Mouse (Mus musculus) heart, embryonic 16.5 days (tissue): ENCODE data around the gene Gm20517. TPM values are rescaled to one million over a fixed set of nuclear protein-coding genes. Genes with fewer than 3 reads are reported as not detected.
A peak's percentile ranks its signal among the peaks of the same experiment; 100 is the strongest.

Experiments used
- ATAC-seq: fragments of 200-750 bp; cut with Nextera tagmentation; replicated peaks from 2 replicates; pipeline ENCODE4 v1.8.0; 2017; ENCODE audit warnings: moderate number of reproducible peaks; ENCODE audit not compliant: insufficient read depth, low FRiP score; ENCODE audit errors: extremely low read depth
- H3K27ac ChIP-seq: fragments of 300-500 bp; sonication (generic); 2 replicates; pipeline ENCODE4 v1.5.1; 2014; ENCODE audit warnings: mild to moderate bottlenecking, low read length, control low read depth, moderate library complexity
- H3K27me3 ChIP-seq: fragments of 300-500 bp; sonication (generic); 2 replicates; pipeline ENCODE4 v1.6.1; 2014; ENCODE audit warnings: low read length, mixed read lengths; ENCODE audit not compliant: control insufficient read depth, insufficient read depth
- H3K36me3 ChIP-seq: fragments of 300-500 bp; sonication (generic); 2 replicates; pipeline ENCODE4 v1.6.1; 2014; ENCODE audit not compliant: control insufficient read depth, insufficient read depth
- H3K4me1 ChIP-seq: fragments of 300-500 bp; sonication (generic); 2 replicates; pipeline ENCODE4 v1.6.1; 2014; ENCODE audit warnings: low read length, mixed read lengths; ENCODE audit not compliant: control insufficient read depth, insufficient read depth
- H3K4me2 ChIP-seq: fragments of 300-500 bp; sonication (generic); 2 replicates; pipeline ENCODE4 v1.6.1; 2014; ENCODE audit warnings: low read depth, mild to moderate bottlenecking, control low read depth, low read length
- H3K4me3 ChIP-seq: fragments of 300-500 bp; sonication (generic); 2 replicates; pipeline ENCODE4 v1.5.1; 2014; ENCODE audit warnings: mild to moderate bottlenecking, control low read depth, low read length
- H3K9ac ChIP-seq: fragments of 300-500 bp; sonication (generic); 2 replicates; pipeline ENCODE4 v1.6.1; 2014; ENCODE audit warnings: low read length, control low read depth
- H3K9me3 ChIP-seq: fragments of 300-500 bp; sonication (generic); replicated peaks from 2 replicates; pipeline ENCODE4 v1.6.1; 2016; ENCODE audit warnings: low read length; ENCODE audit not compliant: control insufficient read depth
- WGBS: fragments of 180-500 bp; shearing (Covaris S2); extraction: QIAGEN DNeasy Blood & Tissue Kit; methylation state at CpG from one replicate; pipeline ENCODE4 v1.1.7; 2014; 5-methylcytosine and 5-hydroxymethylcytosine counted together
- polyA plus RNA-seq: library from polyadenylated mRNA; unstranded; fragments of >200 nt; fragmentation: Nextera tagmentation; extraction: Ambion mirVana; gene quantifications from 2 replicates; pipeline ENCODE4 v1.2.1, GENCODE M21; 2015

Gm20517 gene
- polyA plus RNA-seq, 1 experiment from 2014 or later: 1.0 TPM

GRCm38 (mm10) chr17:47676581-47676980 lies 65.2 kb downstream of the Gm20517 start:
- Histone ChIP-seq H3K4me2 (no peak overlapping the region), H3K27me3 (peaks cover 3% of the 10 kb centered on the region; the same call in 1 of the 2 replicates), H3K4me3 (no peak overlapping the region), H3K9me3 (no peaks in the 10 kb centered on the region), H3K9ac (no peak overlapping the region), H3K27ac (no peak overlapping the region), H3K4me1 (peaks cover 9% of the 10 kb centered on the region), H3K36me3 (peaks cover 24% of the 10 kb centered on the region)
- ATAC-seq: no peak
- WGBS: 19% methylated on average over 9 of the region's 9 CpGs

- Histone ChIP-seq H3K9ac (no peak overlapping the region), H3K4me2 (no peak overlapping the region), H3K27me3 (peaks cover under 1% of the 10 kb centered on the region; the same call in 1 of the 2 replicates), H3K9me3 (no peaks in the 10 kb centered on the region), H3K27ac (no peak overlapping the region), H3K4me1 (no peaks in the 10 kb centered on the region), H3K4me3 (no peak overlapping the region), H3K36me3 (peaks cover 29% of the 10 kb centered on the region)
- ATAC-seq: no peak
- 91% methylated on average over 5 of the region's 5 CpGs for WGBS
These were observed 66.8 kb downstream of the Gm20517 start for GRCm38 (mm10) chr17:47678238-47678637.

GRCm38 (mm10) chr17:47678702-47679101 lies 67.3 kb downstream of the Gm20517 start:
- H3K27ac ChIP-seq: no peak overlapping the region
- H3K36me3 ChIP-seq: peaks cover 29% of the 10 kb centered on the region

GRCm38 (mm10) chr17:47682836-47683235 lies 71.4 kb downstream of the Gm20517 start:
- 76% methylated on average over 4 of the region's 4 CpGs for WGBS
- no peaks in the 10 kb centered on the region for H3K27me3 ChIP-seq
- no peak overlapping the region for H3K9ac ChIP-seq
- no peak for ATAC-seq
- peaks cover 41% of the 10 kb centered on the region for H3K36me3 ChIP-seq
- no peaks in the 10 kb centered on the region for H3K9me3 ChIP-seq
- H3K4me3 ChIP-seq: no peak overlapping the region
- no peak overlapping the region for H3K4me2 ChIP-seq
- no peak overlapping the region for H3K27ac ChIP-seq
- H3K4me1 ChIP-seq: peaks cover 7% of the 10 kb centered on the region

More at GRCm38 (mm10) chr17:47678702-47679101, 67.3 kb downstream of the Gm20517 start:
- Histone ChIP-seq H3K4me2 (no peak overlapping the region), H3K27me3 (no peaks in the 10 kb centered on the region), H3K9ac (no peak overlapping the region), H3K4me3 (no peak overlapping the region), H3K9me3 (no peaks in the 10 kb centered on the region), H3K4me1 (no peaks in the 10 kb centered on the region)
- ATAC-seq: no peak
- WGBS: 85% methylated on average over 5 of the region's 5 CpGs

GRCm38 (mm10) chr17:47687409-47688343 lies 76.3 kb downstream of the Gm20517 start:
- WGBS: under 1% methylated on average over 70 of the region's 70 CpGs
- peak overlapping the region; percentile 98 for H3K4me2 ChIP-seq
- H3K36me3 ChIP-seq: peaks cover 16% of the 10 kb centered on the region
- peaks cover 13% of the 10 kb centered on the region for H3K4me1 ChIP-seq
- H3K4me3 ChIP-seq: peak overlapping the region; percentile 95
- peak overlapping the region; percentile 91 for H3K9ac ChIP-seq
- no peaks in the 10 kb centered on the region for H3K27me3 ChIP-seq
- no peaks in the 10 kb centered on the region for H3K9me3 ChIP-seq
- ATAC-seq: peak; percentile 82
- peak overlapping the region; percentile 86 for H3K27ac ChIP-seq

GRCm38 (mm10) chr17:47688344-47688607 lies 76.9 kb downstream of the Gm20517 start, which contains the start of gene Tomm6:
Tomm6 (minus strand) TSS chr17:47688386.
- peak within 1 kb of the TSS; percentile 95 for H3K4me3 ChIP-seq
- H3K36me3 ChIP-seq: peaks cover 16% of the 10 kb centered on the region
- peak within 1 kb of the TSS; percentile 98 for H3K4me2 ChIP-seq
- H3K27me3 ChIP-seq: no peaks in the 10 kb centered on the region
- 0% methylated on average over 9 of the region's 9 CpGs for WGBS
- peak within 1 kb of the TSS; percentile 91 for H3K9ac ChIP-seq
- peaks cover 13% of the 10 kb centered on the region for H3K4me1 ChIP-seq
- peak within 1 kb of the TSS; percentile 86 for H3K27ac ChIP-seq
- H3K9me3 ChIP-seq: no peaks in the 10 kb centered on the region
- no peak; the same call in 1 of the 2 replicates for ATAC-seq

- H3K9ac ChIP-seq: peak within 1 kb of the TSS; percentile 91
- H3K9me3 ChIP-seq: no peaks in the 10 kb centered on the region
- peak within 1 kb of the TSS; percentile 86 for H3K27ac ChIP-seq
- 1% methylated on average over 58 of the region's 58 CpGs for WGBS
- peaks cover 13% of the 10 kb centered on the region for H3K4me1 ChIP-seq
- H3K4me2 ChIP-seq: peak within 1 kb of the TSS; percentile 98
- H3K27me3 ChIP-seq: no peaks in the 10 kb centered on the region
- H3K4me3 ChIP-seq: peak within 1 kb of the TSS; percentile 95
- peak; percentile 71 for ATAC-seq
- H3K36me3 ChIP-seq: peaks cover 16% of the 10 kb centered on the region
These were observed 77.5 kb downstream of the Gm20517 start, which contains the start of gene Frs3 for GRCm38 (mm10) chr17:47688608-47689575. Frs3 (plus strand) TSS chr17:47689030.

GRCm38 (mm10) chr17:47689894-47690293 lies 78.5 kb downstream of the Gm20517 start:
- Histone ChIP-seq H3K27me3 (no peaks in the 10 kb centered on the region), H3K4me1 (peaks cover 16% of the 10 kb centered on the region), H3K27ac (no peak overlapping the region), H3K9me3 (no peaks in the 10 kb centered on the region), H3K9ac (no peak overlapping the region), H3K36me3 (peaks cover 9% of the 10 kb centered on the region), H3K4me2 (no peak overlapping the region), H3K4me3 (no peak overlapping the region)
- WGBS: 75% methylated on average over 8 of the region's 8 CpGs
- no peak for ATAC-seq
